Mouse (Mus musculus) kidney, adult 2 months (tissue): Measurements from ENCODE around the gene Draxin. TPM values are rescaled to one million over a fixed set of nuclear protein-coding genes. Genes with fewer than 3 reads are reported as not detected.
"Not testable (repeated sequence)": the region's sequence is repeated elsewhere in the genome, so short reads cannot be mapped to it uniquely, and the experiment has no call there.

Source experiments
- DNase-seq: peaks from one replicate; pipeline ENCODE4 v3.0.0; 2021
- H3K27ac ChIP-seq: fragments of 200-500 bp; 2 replicates; pipeline ENCODE4 v1.5.1; 2012; ENCODE audit warnings: low read depth, low read length, control low read depth, inconsistent platforms; ENCODE audit not compliant: insufficient read depth
- H3K27me3 ChIP-seq: fragments of 200-500 bp; replicated peaks from 2 replicates; pipeline ENCODE4 v1.6.1; 2012; ENCODE audit warnings: mild to moderate bottlenecking, moderate library complexity, low read length, inconsistent platforms; ENCODE audit not compliant: control insufficient read depth, insufficient read depth
- H3K36me3 ChIP-seq: fragments of 200-500 bp; 2 replicates; pipeline ENCODE4 v1.6.1; 2012; ENCODE audit warnings: mild to moderate bottlenecking, moderate library complexity, low read length, inconsistent platforms; ENCODE audit not compliant: control insufficient read depth, insufficient read depth
- H3K4me1 ChIP-seq: fragments of 200-500 bp; 2 replicates; pipeline ENCODE4 v1.6.1; 2011; ENCODE audit warnings: low read length; ENCODE audit not compliant: control insufficient read depth, insufficient read depth
- H3K4me3 ChIP-seq: fragments of 200-500 bp; 2 replicates; pipeline ENCODE4 v1.5.1; 2011; ENCODE audit warnings: mild to moderate bottlenecking, low read depth, low read length, control low read depth; ENCODE audit not compliant: insufficient read depth
- CTCF ChIP-seq: fragments of 200-500 bp; conservative IDR thresholded peaks from 2 replicates; pipeline ENCODE4 v1.5.1; 2011; ENCODE audit warnings: low read depth, mild to moderate bottlenecking, control low read depth, low read length, moderate library complexity, mixed read lengths; ENCODE audit not compliant: insufficient read depth, insufficient read length
- POLR2A ChIP-seq: fragments of 200-500 bp; IDR thresholded peaks from one replicate; pipeline ENCODE4 v1.6.1; 2011; ENCODE audit warnings: low read depth, low read length, control low read depth
- whole genome bisulfite sequencing: fragments of 180-500 bp; shearing (Covaris S2); methylation state at CpG from one replicate; pipeline ENCODE4 v1.1.7; 2018; 5-methylcytosine and 5-hydroxymethylcytosine counted together
- polyA plus RNA-seq: library from polyadenylated mRNA; depleted of rRNA; stranded (reverse); fragments of >200 nt; gene quantifications from 2 replicates; pipeline ENCODE4 v1.2.3, GENCODE M21; 2012

Draxin gene
- polyA plus RNA-seq, 1 experiment, result 0.11 TPM

DNA sequence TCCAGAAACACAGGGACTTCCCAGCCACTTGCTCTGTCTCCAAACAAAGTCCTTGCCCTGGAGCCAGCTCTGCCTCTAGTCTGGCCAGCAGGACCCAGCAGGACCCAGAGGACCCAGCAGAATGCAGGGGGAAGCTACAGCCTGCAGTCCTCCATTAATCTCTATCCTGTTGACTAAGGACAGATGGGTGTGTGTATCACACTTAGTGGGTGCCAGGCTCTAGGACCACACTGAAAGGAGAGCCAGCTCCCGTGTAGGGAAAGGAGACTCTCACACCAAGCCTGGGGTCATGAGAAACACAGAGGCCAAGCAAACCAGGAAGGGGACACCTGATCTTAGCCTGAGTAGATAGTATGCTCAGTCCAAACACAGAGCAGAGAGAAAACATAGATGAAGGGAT, 2.3 kb downstream of the Draxin start:
- no peaks in the 10 kb centered on the region for H3K4me1 ChIP-seq
- TF ChIP-seq CTCF (no peak), POLR2A (no peak)
- H3K36me3 ChIP-seq, result no peaks in the 10 kb centered on the region
- no peak overlapping the region for H3K4me3 ChIP-seq
- WGBS, result 57% methylated on average over 1 of the region's 1 CpGs
- no peaks in the 10 kb centered on the region for H3K27me3 ChIP-seq
- H3K27ac ChIP-seq, result no peak overlapping the region
- DNase-seq, result no peak

DNA sequence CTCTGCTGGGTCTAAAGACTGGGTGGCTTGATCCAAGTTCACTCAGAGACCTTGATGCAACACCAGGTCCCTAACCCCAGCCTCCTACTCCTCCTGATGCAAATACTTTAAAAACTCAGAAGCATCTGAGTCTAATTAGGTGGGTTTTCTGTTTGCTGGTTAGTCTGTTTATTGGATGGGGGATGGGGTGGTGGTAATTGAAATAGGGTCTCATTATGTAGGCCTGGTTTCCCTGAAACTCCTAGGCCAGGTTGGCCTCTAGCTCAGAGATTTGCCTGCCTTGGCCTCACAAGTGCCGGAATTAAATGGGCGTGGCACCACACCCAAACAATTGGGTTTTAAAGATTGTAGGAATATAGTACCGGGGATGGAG, 7.8 kb downstream of the Draxin start:
- TF ChIP-seq CTCF, result no peak
- no peak for TF ChIP-seq POLR2A
- H3K27me3 ChIP-seq, result no peaks in the 10 kb centered on the region
- no peak overlapping the region for H3K27ac ChIP-seq
- no peaks in the 10 kb centered on the region for H3K4me1 ChIP-seq
- WGBS, result 73% methylated on average over 3 of the region's 3 CpGs
- no peak overlapping the region for H3K4me3 ChIP-seq
- no peak for DNase-seq
- no peaks in the 10 kb centered on the region for H3K36me3 ChIP-seq

DNA sequence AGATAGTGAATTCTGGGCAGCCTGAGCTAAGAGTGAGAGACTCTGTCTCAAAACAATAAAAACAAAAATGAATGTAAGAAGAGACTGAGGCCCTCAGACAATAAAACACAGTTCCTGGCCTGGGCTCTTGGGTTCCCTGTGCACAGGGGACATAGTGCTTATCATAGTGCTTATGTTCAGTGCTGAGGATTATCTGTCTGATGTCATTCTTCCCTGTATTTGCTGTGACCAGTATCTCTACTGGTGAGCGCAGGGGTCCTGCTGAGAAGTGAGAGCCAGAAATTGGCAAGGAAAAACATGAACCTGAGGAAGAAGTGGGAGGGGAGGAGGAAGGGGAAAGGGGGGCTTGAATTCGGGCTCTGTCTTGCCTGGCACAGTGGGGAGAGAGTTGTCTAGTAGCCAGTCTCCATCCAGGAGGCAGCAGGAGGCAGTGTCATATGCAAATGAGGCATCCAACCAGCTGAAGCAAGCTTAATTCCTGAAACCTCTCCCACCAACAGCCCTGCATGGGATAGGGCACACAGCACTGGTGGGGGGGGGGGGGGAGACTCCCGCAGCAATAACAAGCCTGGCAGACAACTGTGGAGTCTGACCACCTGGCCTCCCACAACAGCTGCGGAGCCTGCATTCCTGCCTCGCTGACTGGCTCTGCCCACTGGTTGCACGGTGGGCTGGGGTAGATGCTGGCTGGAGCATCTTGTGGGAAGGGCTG, 8.4 kb downstream of the Draxin start:
- TF ChIP-seq POLR2A (no peak), CTCF (no peak)
- WGBS, result 25% methylated on average over 6 of the region's 6 CpGs
- Histone ChIP-seq H3K4me1 (no peaks in the 10 kb centered on the region), H3K36me3 (no peaks in the 10 kb centered on the region), H3K27me3 (no peaks in the 10 kb centered on the region), H3K4me3 (no peak overlapping the region), H3K27ac (no peak overlapping the region)
- DNase-seq, result no peak

DNA sequence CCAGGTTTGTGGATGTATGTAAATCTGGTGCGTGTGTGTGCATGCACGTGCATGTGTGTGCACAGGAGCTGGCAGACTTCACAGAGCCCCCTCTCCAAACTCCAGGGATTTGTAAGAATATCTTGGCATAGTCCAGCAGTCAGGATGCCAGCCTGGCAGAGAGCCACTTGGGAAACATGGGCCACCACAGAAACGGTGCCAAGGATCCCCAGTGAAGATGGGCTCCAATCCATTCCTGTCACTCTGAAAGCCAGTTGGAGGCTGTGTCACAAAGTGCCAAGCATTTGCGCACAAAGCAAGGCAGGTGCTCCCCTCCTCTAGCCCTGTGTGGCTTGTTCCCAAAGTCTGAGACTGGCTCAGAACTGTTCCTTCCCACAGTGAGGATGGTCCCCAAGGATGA, 9.1 kb downstream of the Draxin start:
- Histone ChIP-seq H3K4me1 (no peaks in the 10 kb centered on the region), H3K27me3 (no peaks in the 10 kb centered on the region), H3K36me3 (no peaks in the 10 kb centered on the region), H3K27ac (no peak overlapping the region), H3K4me3 (no peak overlapping the region)
- TF ChIP-seq POLR2A (no peak), CTCF (no peak)
- 76% methylated on average over 4 of the region's 4 CpGs for WGBS
- DNase-seq, result no peak

DNA sequence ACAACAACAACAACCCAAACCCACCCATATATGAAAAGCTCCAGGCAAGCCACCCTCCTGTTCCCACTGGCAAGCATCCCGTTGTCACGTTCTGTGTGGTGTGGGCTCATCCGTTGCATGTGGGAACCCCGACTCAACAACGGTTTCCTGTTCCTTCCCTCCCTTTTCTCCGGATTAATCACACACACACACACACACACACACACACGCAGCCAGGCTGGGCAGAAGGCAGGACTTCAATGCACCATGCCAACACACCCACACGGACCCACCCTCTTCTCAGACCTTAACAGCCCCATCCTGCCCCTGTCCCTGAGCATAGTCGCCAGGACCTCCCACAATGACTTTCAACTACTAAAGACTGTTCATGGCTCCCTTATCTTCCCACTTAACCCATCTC, 9.9 kb downstream of the Draxin start:
- Histone ChIP-seq H3K4me3 (no peak overlapping the region), H3K27ac (no peak overlapping the region), H3K27me3 (no peaks in the 10 kb centered on the region), H3K36me3 (no peaks in the 10 kb centered on the region), H3K4me1 (no peaks in the 10 kb centered on the region)
- TF ChIP-seq POLR2A (no peak), CTCF (no peak)
- 62% methylated on average over 9 of the region's 9 CpGs for WGBS
- DNase-seq, result no peak

DNA sequence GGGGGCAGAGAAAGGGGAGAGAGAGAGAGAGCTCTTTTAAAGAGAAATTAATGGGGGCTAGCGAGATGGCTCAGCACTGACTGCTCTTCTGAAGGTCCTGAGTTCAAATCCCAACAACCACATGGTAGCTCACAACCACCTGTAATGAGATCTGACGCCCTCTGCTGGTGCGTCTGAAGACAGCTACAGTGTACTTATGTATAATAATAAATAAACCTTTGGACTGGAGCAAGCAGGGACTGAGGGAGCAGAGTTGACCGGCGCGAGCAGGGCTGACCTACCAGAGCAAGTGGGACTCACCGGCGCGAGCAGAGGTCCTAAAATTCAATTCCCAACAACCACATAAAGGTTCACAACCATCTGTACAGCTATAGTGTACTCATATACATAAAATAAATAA, 10.9 kb downstream of the Draxin start:
- H3K4me3 ChIP-seq, H3K27ac ChIP-seq, H3K36me3 ChIP-seq, H3K27me3 ChIP-seq, H3K4me1 ChIP-seq, DNase-seq: not testable (repeated sequence)
- 73% methylated on average over 9 of the region's 9 CpGs for WGBS

DNA sequence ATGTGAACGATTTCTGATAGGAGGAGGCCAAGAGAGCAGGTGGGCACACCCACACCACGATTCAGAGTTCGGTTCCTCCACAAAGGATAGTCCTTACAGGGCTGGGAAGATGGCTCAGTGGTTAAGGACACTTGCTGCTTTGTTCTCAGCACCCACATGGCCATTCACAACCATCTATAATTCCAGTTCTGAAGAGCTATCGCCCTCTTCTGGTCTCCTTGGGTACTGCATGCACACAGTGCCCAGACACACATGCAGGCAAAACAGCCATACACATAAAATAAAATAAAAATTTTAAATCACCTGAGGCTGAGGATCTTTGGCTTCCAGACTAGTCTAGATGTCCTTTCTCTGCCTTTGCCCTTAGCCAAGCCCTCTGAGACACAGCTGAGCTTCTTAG, 13.1 kb downstream of the Draxin start:
- no peak overlapping the region for H3K4me3 ChIP-seq
- H3K27me3 ChIP-seq, result no peaks in the 10 kb centered on the region
- TF ChIP-seq POLR2A (no peak), CTCF (0 out of 2 replicates have a peak, but pooled peaks have one; percentile 12)
- no peaks in the 10 kb centered on the region for H3K4me1 ChIP-seq
- H3K27ac ChIP-seq, result no peak overlapping the region
- no peaks in the 10 kb centered on the region for H3K36me3 ChIP-seq
- no peak for DNase-seq
- WGBS, result 71% methylated on average over 4 of the region's 4 CpGs
